Mouse (Mus musculus): ENCODE measurements at regions not wholly inside any gene's neighbourhood (a gene's known extent, or its start where the extent isn't known, plus 50 kb on each side); places are given as distances from the start of the nearest gene placed in this dataset.
"Not testable (repeated sequence)": the region's sequence is repeated elsewhere in the genome, so short reads cannot be mapped to it uniquely, and the experiment has no call there.

- DNase-seq (ENCODE audit: low read depth): peak; percentile 4
Observed at GRCm38 (mm10) chr1:143263263-143264038, 377.0 kb upstream of the B3galt2 start.

GRCm38 (mm10) chr1:143265216-143265615 is 375.2 kb upstream of the B3galt2 start:
- DNase-seq (ENCODE audit: low read depth): no peak

- DNase-seq (ENCODE audit: low read depth): no peak
Observed at GRCm38 (mm10) chr1:143286274-143286967, 354.0 kb upstream of the B3galt2 start.

GRCm38 (mm10) chr1:143287448-143287847 is 353.0 kb upstream of the B3galt2 start:
- no peak for DNase-seq (ENCODE audit: low read depth)

- DNase-seq (ENCODE audit: low read depth): no peak
Observed at GRCm38 (mm10) chr1:143296555-143296954, 343.9 kb upstream of the B3galt2 start.

- DNase-seq (ENCODE audit: low read depth): no peak
Observed at GRCm38 (mm10) chr1:143307379-143307778, 333.1 kb upstream of the B3galt2 start.

- DNase-seq (ENCODE audit: low read depth): no peak
Observed at GRCm38 (mm10) chr1:143318381-143318780, 322.1 kb upstream of the B3galt2 start.

GRCm38 (mm10) chr1:143319568-143319967 is 320.9 kb upstream of the B3galt2 start:
- no peak for DNase-seq (ENCODE audit: low read depth)

GRCm38 (mm10) chr1:143351388-143351787 is 289.1 kb upstream of the B3galt2 start:
- DNase-seq (ENCODE audit: low read depth): no peak

- DNase-seq (ENCODE audit: low read depth): not testable (repeated sequence)
Observed at GRCm38 (mm10) chr1:143360256-143360655, 280.2 kb upstream of the B3galt2 start.

- no peak for DNase-seq (ENCODE audit: low read depth)
Observed at GRCm38 (mm10) chr1:143391851-143392250, 248.6 kb upstream of the B3galt2 start.
